Mouse (Mus musculus) MEL (cell line): ENCODE measurements at regions not wholly inside any gene's neighbourhood (a gene's known extent, or its start where the extent isn't known, plus 50 kb on each side); places are given as distances from the start of the nearest gene placed in this dataset.

Source experiments
- DNase-seq: peaks from one replicate; pipeline ENCODE4 v3.0.0; 2011; ENCODE audit warnings: low read depth, low spot score
- H3K27ac ChIP-seq: 2 replicates; pipeline ENCODE4 v1.5.1; 2012; ENCODE audit warnings: low read depth, mild to moderate bottlenecking, control low read depth, low read length, moderate library complexity; ENCODE audit not compliant: control insufficient read depth
- H3K27me3 ChIP-seq, 2 experiments: fragments of 150-350 bp in 1 of 2; sonication (generic) in 1 of 2; 2 replicates each; pipeline ENCODE4 v1.6.1; 2012; ENCODE audit warnings: low read length in 2 of 2, mild to moderate bottlenecking in 2 of 2, improper control_type of control experiment in 1 of 2, moderate library complexity in 1 of 2; ENCODE audit not compliant: insufficient read depth in 2 of 2, control insufficient read depth in 1 of 2
- H3K36me3 ChIP-seq, 2 experiments: 2 replicates each; pipeline ENCODE4 v1.6.1; 2012 to 2014; ENCODE audit warnings: low read length in 2 of 2, improper control_type of control experiment in 1 of 2, inconsistent platforms in 1 of 2, mild to moderate bottlenecking in 1 of 2; ENCODE audit not compliant: insufficient read depth in 2 of 2, control insufficient read depth in 1 of 2
- H3K4me1 ChIP-seq, 2 experiments: fragments of 150-350 bp in 1 of 2; sonication (generic) in 1 of 2; 2 replicates each; pipeline ENCODE4 v1.6.1; 2012; ENCODE audit warnings: low read length in 2 of 2, improper control_type of control experiment in 1 of 2, mild to moderate bottlenecking in 1 of 2; ENCODE audit not compliant: insufficient read depth in 2 of 2, control insufficient read depth in 1 of 2
- H3K4me3 ChIP-seq, 2 experiments: fragments of 150-350 bp in 1 of 2; sonication (generic) in 1 of 2; 2 replicates each; pipeline ENCODE4 v1.5.1; 2012; ENCODE audit warnings: low read depth in 2 of 2, low read length in 2 of 2, mild to moderate bottlenecking in 2 of 2, moderate library complexity in 2 of 2, control low read depth in 1 of 2, improper control_type of control experiment in 1 of 2; ENCODE audit not compliant: control insufficient read depth in 1 of 2, insufficient read depth in 1 of 2
- H3K79me2 ChIP-seq: 2 replicates; pipeline ENCODE4 v1.6.1; 2012; ENCODE audit warnings: mild to moderate bottlenecking, low read length, moderate library complexity; ENCODE audit not compliant: control insufficient read depth, poor library complexity, insufficient read depth
- H3K9ac ChIP-seq: 2 replicates; pipeline ENCODE4 v1.6.1; 2012; ENCODE audit warnings: low read depth, mild to moderate bottlenecking, control low read depth, low read length, moderate library complexity; ENCODE audit not compliant: control insufficient read depth, poor library complexity, severe bottlenecking
- H3K9me3 ChIP-seq: fragments of 150-350 bp; sonication (generic); replicated peaks from 2 replicates; pipeline ENCODE4 v1.6.1; 2012; ENCODE audit warnings: mild to moderate bottlenecking, low read length, improper control_type of control experiment, moderate library complexity; ENCODE audit not compliant: insufficient read depth
- CHD2 ChIP-seq: IDR thresholded peaks from 2 replicates; pipeline ENCODE4 v1.6.1; 2011; ENCODE audit warnings: low read length, improper control_type of control experiment
- E2F4 ChIP-seq: IDR thresholded peaks from 2 replicates; pipeline ENCODE4 v1.6.1; 2011; ENCODE audit warnings: low read depth, low read length, improper control_type of control experiment, borderline replicate concordance
- EP300 ChIP-seq, 2 experiments: IDR thresholded peaks; 2 replicates each; pipeline ENCODE4 v1.6.1; 2011; ENCODE audit warnings: improper control_type of control experiment in 2 of 2, low read length in 2 of 2, low read depth in 1 of 2, mild to moderate bottlenecking in 1 of 2
- GABPA ChIP-seq: IDR thresholded peaks from 2 replicates; pipeline ENCODE4 v1.6.1; 2012; ENCODE audit warnings: low read depth, mild to moderate bottlenecking, inconsistent platforms, low read length, improper control_type of control experiment, moderate library complexity
- KAT2A ChIP-seq: conservative IDR thresholded peaks from 2 replicates; pipeline ENCODE4 v1.6.1; 2012; ENCODE audit warnings: low read depth, low read length, improper control_type of control experiment, inconsistent platforms
- MAFK ChIP-seq: IDR thresholded peaks from 2 replicates; pipeline ENCODE4 v1.6.1; 2011; ENCODE audit warnings: low read depth, mild to moderate bottlenecking, low read length, improper control_type of control experiment, borderline replicate concordance
- MAX ChIP-seq: IDR thresholded peaks from 2 replicates; pipeline ENCODE4 v1.6.1; 2011; ENCODE audit warnings: low read length, improper control_type of control experiment
- MXI1 ChIP-seq: IDR thresholded peaks from 2 replicates; pipeline ENCODE4 v1.6.1; 2011; ENCODE audit warnings: mild to moderate bottlenecking, low read depth, low read length, improper control_type of control experiment
- MYC ChIP-seq: IDR thresholded peaks from 2 replicates; pipeline ENCODE4 v1.6.1; 2011; ENCODE audit warnings: low read depth, mild to moderate bottlenecking, low read length, improper control_type of control experiment, moderate library complexity
- NRF1 ChIP-seq: IDR thresholded peaks from 2 replicates; pipeline ENCODE4 v1.6.1; 2014; ENCODE audit warnings: low read depth, mild to moderate bottlenecking, inconsistent platforms, low read length, improper control_type of control experiment, moderate library complexity; ENCODE audit not compliant: poor library complexity, insufficient read depth, severe bottlenecking
- POLR2AphosphoS2 ChIP-seq: IDR thresholded peaks from 2 replicates; pipeline ENCODE4 v1.6.1; 2011; ENCODE audit warnings: low read length, improper control_type of control experiment
- RAD21 ChIP-seq: IDR thresholded peaks from 2 replicates; pipeline ENCODE4 v1.6.1; 2011; ENCODE audit warnings: mild to moderate bottlenecking, low read depth, low read length, improper control_type of control experiment
- SMC3 ChIP-seq: IDR thresholded peaks from 2 replicates; pipeline ENCODE4 v1.6.1; 2011; ENCODE audit warnings: low read depth, low read length, improper control_type of control experiment
- TCF12 ChIP-seq: IDR thresholded peaks from 2 replicates; pipeline ENCODE4 v1.6.1; 2014; ENCODE audit warnings: low read depth, mild to moderate bottlenecking, inconsistent platforms, low read length, improper control_type of control experiment, moderate library complexity
- USF1 ChIP-seq: IDR thresholded peaks from 2 replicates; pipeline ENCODE4 v1.6.1; 2014; ENCODE audit warnings: low read depth, mild to moderate bottlenecking, inconsistent platforms, low read length, improper control_type of control experiment, moderate library complexity
- USF2 ChIP-seq, 2 experiments: IDR thresholded peaks; 2 replicates each; pipeline ENCODE4 v1.6.1; 2011 to 2012; ENCODE audit warnings: improper control_type of control experiment in 2 of 2, low read length in 2 of 2, borderline replicate concordance in 1 of 2, inconsistent platforms in 1 of 2, low read depth in 1 of 2, mild to moderate bottlenecking in 1 of 2; ENCODE audit not compliant: insufficient read depth in 1 of 2
- ZC3H11A ChIP-seq: IDR thresholded peaks from 2 replicates; pipeline ENCODE4 v1.6.1; 2012; ENCODE audit warnings: low read depth, mild to moderate bottlenecking, inconsistent platforms, low read length, improper control_type of control experiment
- ZNF384 ChIP-seq: IDR thresholded peaks from 2 replicates; pipeline ENCODE4 v1.6.1; 2012; ENCODE audit warnings: low read depth, mild to moderate bottlenecking, inconsistent platforms, low read length, improper control_type of control experiment

- Histone ChIP-seq H3K36me3 (no peaks in the 10 kb centered on the region), H3K27me3 (no peaks in the 10 kb centered on the region), H3K27ac (no peak overlapping the region), H3K9me3 (no peaks in the 10 kb centered on the region), H3K79me2 (no peaks in the 10 kb centered on the region), H3K9ac (no peak overlapping the region), H3K4me1 (no peaks in the 10 kb centered on the region), H3K4me3 (no peak overlapping the region)
- TF ChIP-seq MYC (no peak), ZNF384 (no peak), SMC3 (no peak), TCF12 (no peak), NRF1 (no peak), CHD2 (no peak), POLR2AphosphoS2 (no peak), MAFK (no peak), RAD21 (no peak), EP300 (IDR thresholded peaks at IDR 0.05; ENCODE audit: low read depth in 1 of 2, low read length in 2 of 2) (no peak)
- DNase-seq = no peak
These were observed 385.7 kb downstream of the Pdgfc start for GRCm38 (mm10) chr3:81421875-81422274.

- H3K9me3 ChIP-seq = no peaks in the 10 kb centered on the region
- H3K79me2 ChIP-seq = no peaks in the 10 kb centered on the region
- no peak for DNase-seq
- H3K4me3 ChIP-seq = no peak overlapping the region
- H3K27me3 ChIP-seq = no peaks in the 10 kb centered on the region
- H3K36me3 ChIP-seq = no peaks in the 10 kb centered on the region
- no peaks in the 10 kb centered on the region for H3K4me1 ChIP-seq
- TF ChIP-seq MXI1 = no peak
- TF ChIP-seq USF2 (IDR thresholded peaks at IDR 0.05; ENCODE audit: borderline replicate concordance in 1 of 2, insufficient read depth in 1 of 2, low read depth in 1 of 2, low read length in 2 of 2) = no peak
- TF ChIP-seq E2F4 = no peak
- no peak for TF ChIP-seq ZNF384
- TF ChIP-seq ZC3H11A = no peak
- no peak for TF ChIP-seq MAX
- TF ChIP-seq KAT2A = no peak
- TF ChIP-seq GABPA = no peak
- no peak for TF ChIP-seq EP300 (IDR thresholded peaks at IDR 0.05; ENCODE audit: low read depth in 1 of 2, low read length in 2 of 2)
- no peak for TF ChIP-seq USF1
- H3K9ac ChIP-seq = no peak overlapping the region
- no peak overlapping the region for H3K27ac ChIP-seq
These were observed 390.5 kb downstream of the Pdgfc start for GRCm38 (mm10) chr3:81426765-81427164.
